Mouse (Mus musculus) hindbrain, embryonic 15.5 days (tissue): Measurements from ENCODE around the gene Cnfn. TPM values are rescaled to one million over a fixed set of nuclear protein-coding genes. Genes with fewer than 3 reads are reported as not detected.

ENCODE experiments used
- ATAC-seq: fragments of 200-750 bp; cut with Nextera tagmentation; 2 replicates; pipeline ENCODE4 v1.8.0; 2017; ENCODE audit warnings: low read depth, moderate number of reproducible peaks, moderate TSS enrichment; ENCODE audit not compliant: low FRiP score
- H3K27ac ChIP-seq: fragments of 300-500 bp; sonication (generic); replicated peaks from 2 replicates; pipeline ENCODE4 v1.5.1; 2015; ENCODE audit warnings: mild to moderate bottlenecking, inconsistent platforms
- H3K27me3 ChIP-seq: fragments of 300-500 bp; sonication (generic); 2 replicates; pipeline ENCODE4 v1.6.1; 2015; ENCODE audit warnings: control low read depth, inconsistent platforms
- H3K36me3 ChIP-seq: fragments of 300-500 bp; sonication (generic); 2 replicates; pipeline ENCODE4 v1.6.1; 2015; ENCODE audit warnings: control low read depth, inconsistent platforms
- H3K4me1 ChIP-seq: fragments of 300-500 bp; sonication (generic); replicated peaks from 2 replicates; pipeline ENCODE4 v1.6.1; 2015; ENCODE audit warnings: control low read depth, inconsistent platforms
- H3K4me2 ChIP-seq: fragments of 300-500 bp; sonication (generic); 2 replicates; pipeline ENCODE4 v1.6.1; 2015; ENCODE audit warnings: moderate library complexity, mild to moderate bottlenecking, inconsistent platforms
- H3K4me3 ChIP-seq: fragments of 300-500 bp; sonication (generic); 2 replicates; pipeline ENCODE4 v1.5.1; 2015; ENCODE audit warnings: mild to moderate bottlenecking, inconsistent platforms
- H3K9ac ChIP-seq: fragments of 300-500 bp; sonication (generic); 2 replicates; pipeline ENCODE4 v1.6.1; 2015; ENCODE audit warnings: inconsistent platforms
- H3K9me3 ChIP-seq: fragments of 300-500 bp; sonication (generic); 2 replicates; pipeline ENCODE4 v1.6.1; 2016; ENCODE audit warnings: control low read depth, inconsistent platforms
- WGBS: fragments of 180-500 bp; shearing (Covaris S2); methylation state at CpG from one replicate; pipeline ENCODE4 v1.1.7; 2015; 5-methylcytosine and 5-hydroxymethylcytosine counted together
- polyA plus RNA-seq: library from polyadenylated mRNA; unstranded; fragments of >200 nt; fragmentation: Nextera tagmentation; extraction: Ambion mirVana; gene quantifications from 2 replicates; pipeline ENCODE4 v1.2.1, GENCODE M21; 2015

Gene Cnfn
- polyA plus RNA-seq, 1 experiment from 2014 or later = not detected

DNA sequence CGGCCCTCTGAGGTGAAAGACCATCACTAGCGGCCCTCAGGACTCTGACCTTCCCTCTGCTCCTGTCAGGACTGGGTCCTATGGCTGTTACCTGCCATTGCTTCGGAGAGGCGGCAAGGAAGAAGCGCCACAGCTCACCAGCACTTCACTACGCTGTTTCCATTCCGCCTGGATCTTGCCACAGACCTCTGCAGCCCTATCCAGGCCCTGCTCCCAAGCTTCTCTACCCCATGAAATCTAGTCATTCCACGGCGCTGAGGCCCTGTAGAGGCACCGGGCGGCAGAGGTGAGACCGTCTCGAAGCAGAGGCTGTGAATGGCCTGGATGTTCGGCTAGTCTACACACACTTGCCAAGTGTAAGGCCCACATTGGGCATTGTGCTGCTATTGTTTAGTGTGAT is 27.1 kb upstream of the Cnfn start:
- Histone ChIP-seq H3K4me2 (peak overlapping the region; percentile 70), H3K36me3 (no peaks in the 10 kb centered on the region), H3K27me3 (no peaks in the 10 kb centered on the region), H3K27ac (peak overlapping the region; percentile 83), H3K4me1 (peaks cover 37% of the 10 kb centered on the region), H3K9me3 (no peaks in the 10 kb centered on the region), H3K9ac (no peak overlapping the region), H3K4me3 (peak overlapping the region; percentile 78)
- 87% methylated on average over 14 of the region's 14 CpGs for WGBS
- ATAC-seq = peak; percentile 15; the same call in 1 of the 2 replicates

- peak overlapping the region; percentile 83 for H3K27ac ChIP-seq
- peak overlapping the region; percentile 70 for H3K4me2 ChIP-seq
- no peaks in the 10 kb centered on the region for H3K36me3 ChIP-seq
- H3K4me1 ChIP-seq = peaks cover 42% of the 10 kb centered on the region
- no peaks in the 10 kb centered on the region for H3K9me3 ChIP-seq
- H3K27me3 ChIP-seq = no peaks in the 10 kb centered on the region
- peak overlapping the region; percentile 79 for H3K9ac ChIP-seq
- 5% methylated on average over 49 of the region's 52 CpGs for WGBS
- H3K4me3 ChIP-seq = peak overlapping the region; percentile 78
- peak; percentile 96 for ATAC-seq
These were observed 26.3 kb upstream of the Cnfn start for GRCm38 (mm10) chr7:25395558-25396521.

DNA sequence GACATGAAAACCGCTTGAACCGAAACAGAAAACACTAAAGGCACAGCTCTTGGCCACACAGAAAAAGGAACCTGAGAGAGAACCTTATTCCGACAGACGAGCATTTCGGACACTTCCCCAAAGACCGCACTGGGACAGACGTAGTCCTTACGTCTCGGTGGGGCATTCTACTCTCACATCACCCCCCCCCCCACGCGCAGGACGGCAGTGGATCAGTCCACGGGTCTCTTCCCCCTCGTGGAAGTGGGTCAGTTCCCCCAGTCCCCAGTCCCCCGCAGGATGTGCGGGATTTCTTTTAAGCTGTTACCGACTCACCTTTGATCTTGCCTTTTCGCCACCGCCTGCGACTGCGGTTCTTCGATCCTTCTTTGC is 25.6 kb upstream of the Cnfn start:
- no peaks in the 10 kb centered on the region for H3K36me3 ChIP-seq
- under 1% methylated on average over 22 of the region's 22 CpGs for WGBS
- peak overlapping the region; percentile 70 for H3K4me2 ChIP-seq
- H3K9ac ChIP-seq = peak overlapping the region; percentile 79
- H3K9me3 ChIP-seq = no peaks in the 10 kb centered on the region
- H3K27me3 ChIP-seq = no peaks in the 10 kb centered on the region
- peak; percentile 55 for ATAC-seq
- H3K4me3 ChIP-seq = peak overlapping the region; percentile 78
- peak overlapping the region; percentile 83 for H3K27ac ChIP-seq
- H3K4me1 ChIP-seq = peaks cover 47% of the 10 kb centered on the region

GRCm38 (mm10) chr7:25394754-25395153 is 25.2 kb upstream of the Cnfn start:
- H3K4me2 ChIP-seq = peak overlapping the region; percentile 70
- ATAC-seq = no peak
- peaks cover 50% of the 10 kb centered on the region for H3K4me1 ChIP-seq
- H3K27me3 ChIP-seq = no peaks in the 10 kb centered on the region
- peak overlapping the region; percentile 79 for H3K9ac ChIP-seq
- 8% methylated on average over 7 of the region's 7 CpGs for WGBS
- H3K9me3 ChIP-seq = no peaks in the 10 kb centered on the region
- H3K36me3 ChIP-seq = no peaks in the 10 kb centered on the region
- H3K27ac ChIP-seq = peak overlapping the region; percentile 83
- H3K4me3 ChIP-seq = peak overlapping the region; percentile 78

DNA sequence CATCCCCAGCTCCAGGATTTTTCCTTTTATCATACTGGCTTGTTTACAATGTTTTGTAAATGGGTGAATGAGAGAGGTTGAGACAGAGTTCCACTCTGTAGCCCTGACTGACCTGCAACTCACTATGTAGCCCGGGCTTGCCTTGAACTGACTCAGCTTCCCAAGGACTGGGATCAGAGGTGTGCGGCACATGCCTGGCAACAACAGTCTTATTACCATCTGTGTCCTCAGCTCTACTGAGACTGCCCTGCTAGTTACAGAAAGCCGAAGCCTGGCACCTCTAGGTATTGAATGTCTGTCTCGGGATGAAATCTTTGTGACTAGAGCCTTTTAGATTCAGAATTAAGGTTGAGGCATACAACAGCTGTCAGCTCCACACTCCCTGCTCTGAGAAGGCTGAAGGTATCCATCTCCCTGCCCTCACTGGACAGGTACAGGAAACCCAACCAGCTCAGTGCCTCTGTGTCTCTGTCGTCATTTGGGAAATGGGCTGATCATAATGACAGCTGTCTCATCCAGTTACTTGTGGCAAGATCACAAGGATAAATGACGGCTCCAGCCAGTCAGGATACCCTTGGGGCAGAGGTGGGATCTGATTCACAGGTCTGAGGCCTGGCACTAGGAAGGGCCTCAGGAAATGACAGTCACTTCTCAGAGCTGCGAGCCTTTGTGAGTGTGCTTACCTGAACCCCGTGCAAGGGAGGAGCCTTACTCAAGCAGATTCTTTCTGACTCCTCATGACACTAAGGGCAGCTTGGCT is 24.1 kb upstream of the Cnfn start:
- no peak overlapping the region for H3K27ac ChIP-seq
- peak overlapping the region; percentile 70 for H3K4me2 ChIP-seq
- no peak for ATAC-seq
- no peaks in the 10 kb centered on the region for H3K9me3 ChIP-seq
- H3K36me3 ChIP-seq = no peaks in the 10 kb centered on the region
- 74% methylated on average over 8 of the region's 8 CpGs for WGBS
- H3K27me3 ChIP-seq = no peaks in the 10 kb centered on the region
- H3K4me1 ChIP-seq = peaks cover 50% of the 10 kb centered on the region
- peak overlapping the region; percentile 78 for H3K4me3 ChIP-seq
- no peak overlapping the region for H3K9ac ChIP-seq

DNA sequence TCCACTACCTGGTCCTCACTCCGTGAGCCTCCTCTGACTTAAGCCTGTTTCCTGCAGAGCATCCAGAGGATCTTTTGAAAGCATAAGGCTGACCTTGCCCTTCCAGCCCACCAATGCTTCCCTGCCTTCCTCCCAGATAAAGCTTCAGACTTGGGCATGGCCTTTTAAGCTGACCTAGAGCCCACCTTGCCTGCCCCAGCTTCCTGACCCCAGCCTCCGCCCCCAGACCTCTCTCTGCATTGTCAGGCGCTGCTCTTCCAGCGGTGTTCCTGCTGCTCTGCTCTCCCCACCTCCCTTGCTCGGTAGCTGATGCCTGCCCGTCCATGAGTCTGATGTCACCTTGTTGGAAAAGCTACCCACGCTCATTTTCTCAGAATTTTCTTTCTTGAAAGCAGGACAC is 23.3 kb upstream of the Cnfn start:
- Histone ChIP-seq H3K27me3 (no peaks in the 10 kb centered on the region), H3K4me1 (peaks cover 50% of the 10 kb centered on the region), H3K9ac (no peak overlapping the region), H3K36me3 (peaks cover 4% of the 10 kb centered on the region), H3K9me3 (no peaks in the 10 kb centered on the region), H3K27ac (no peak overlapping the region), H3K4me2 (peak overlapping the region; percentile 70; the same call in 1 of the 2 replicates), H3K4me3 (no peak overlapping the region)
- no peak for ATAC-seq
- 46% methylated on average over 7 of the region's 7 CpGs for WGBS

DNA sequence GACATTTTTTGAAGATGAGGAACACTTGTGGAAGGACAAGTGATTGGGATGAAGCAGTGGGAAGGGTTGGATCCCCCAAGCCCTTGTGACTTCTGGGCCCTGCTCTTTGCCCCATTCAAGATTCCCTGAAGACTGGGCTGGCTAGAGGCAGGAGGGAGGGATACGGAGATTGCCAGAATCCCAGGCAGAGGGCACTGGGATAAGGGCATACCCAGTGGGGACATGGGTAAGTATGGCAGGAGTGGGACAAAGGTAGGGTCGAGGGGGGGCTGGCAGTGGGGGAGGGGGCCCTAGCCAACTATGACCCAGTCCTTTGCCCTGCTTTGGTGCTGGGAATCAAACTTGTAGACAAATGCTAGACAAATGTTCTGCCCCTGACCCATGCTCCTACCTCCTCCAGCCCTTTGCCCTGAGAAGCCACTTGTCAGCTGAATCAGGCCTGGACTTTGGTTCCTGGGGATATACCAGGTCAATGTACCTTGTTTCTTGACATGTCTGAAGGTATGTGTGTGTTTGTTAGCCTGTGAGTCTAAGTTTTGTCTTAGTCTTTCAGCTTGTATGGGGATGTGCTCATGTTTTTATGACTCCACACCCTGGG is 22.4 kb upstream of the Cnfn start:
- no peak overlapping the region for H3K4me3 ChIP-seq
- no peaks in the 10 kb centered on the region for H3K9me3 ChIP-seq
- peaks cover 13% of the 10 kb centered on the region for H3K36me3 ChIP-seq
- no peak for ATAC-seq
- no peak overlapping the region for H3K9ac ChIP-seq
- peaks cover 47% of the 10 kb centered on the region for H3K4me1 ChIP-seq
- no peaks in the 10 kb centered on the region for H3K27me3 ChIP-seq
- no peak overlapping the region for H3K27ac ChIP-seq
- H3K4me2 ChIP-seq = no peak overlapping the region
- WGBS = 79% methylated on average over 2 of the region's 2 CpGs

GRCm38 (mm10) chr7:25390986-25391385 is 21.5 kb upstream of the Cnfn start:
- H3K9ac ChIP-seq = no peak overlapping the region
- peaks cover 22% of the 10 kb centered on the region for H3K36me3 ChIP-seq
- H3K9me3 ChIP-seq = no peaks in the 10 kb centered on the region
- H3K27me3 ChIP-seq = no peaks in the 10 kb centered on the region
- H3K4me2 ChIP-seq = no peak overlapping the region
- no peak overlapping the region for H3K4me3 ChIP-seq
- WGBS = 51% methylated on average over 2 of the region's 2 CpGs
- peaks cover 44% of the 10 kb centered on the region for H3K4me1 ChIP-seq
- no peak overlapping the region for H3K27ac ChIP-seq
- no peak for ATAC-seq

DNA sequence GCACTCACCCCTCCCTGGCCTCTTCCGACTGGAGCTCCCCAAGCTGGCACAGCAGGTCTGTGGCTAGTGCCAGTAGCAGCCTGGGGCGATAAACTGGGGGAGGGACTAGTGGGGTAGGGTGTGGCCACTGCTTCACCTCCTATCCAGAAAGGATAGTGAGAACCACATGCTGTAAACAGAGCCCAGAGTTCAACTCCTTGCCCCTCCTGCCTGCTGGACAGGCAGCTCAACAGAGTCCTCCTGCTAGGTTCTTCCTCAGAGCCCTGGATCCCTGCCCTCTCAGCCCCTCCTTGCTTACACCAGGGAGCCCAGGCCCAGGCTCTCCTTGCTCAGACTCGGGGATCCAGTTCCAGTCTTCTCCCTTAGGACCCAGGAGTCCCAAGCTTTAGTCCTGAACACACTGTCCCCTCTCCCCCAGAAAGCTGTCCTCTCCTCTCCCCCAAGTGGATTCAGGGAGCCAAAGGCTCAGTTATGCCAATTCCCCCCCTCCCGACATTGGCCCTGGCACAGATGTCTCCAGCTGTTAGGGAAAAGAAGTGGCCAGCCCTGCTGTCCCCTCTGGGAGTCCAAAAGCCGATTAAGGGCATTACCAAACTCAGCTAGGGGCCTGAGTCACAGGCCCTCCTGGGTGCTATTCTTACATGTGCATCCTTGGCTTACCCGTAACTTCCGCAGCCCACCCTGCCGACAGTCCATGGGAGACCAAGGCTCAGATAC is 20.7 kb upstream of the Cnfn start:
- Histone ChIP-seq H3K36me3 (peaks cover 24% of the 10 kb centered on the region), H3K4me1 (peaks cover 44% of the 10 kb centered on the region), H3K27me3 (no peaks in the 10 kb centered on the region), H3K27ac (no peak overlapping the region), H3K9me3 (no peaks in the 10 kb centered on the region), H3K9ac (no peak overlapping the region), H3K4me2 (no peak overlapping the region), H3K4me3 (no peak overlapping the region)
- no peak for ATAC-seq
- WGBS = 53% methylated on average over 8 of the region's 8 CpGs

- 91% methylated on average over 7 of the region's 7 CpGs for WGBS
- Histone ChIP-seq H3K9ac (no peak overlapping the region), H3K4me2 (no peak overlapping the region), H3K4me3 (no peak overlapping the region), H3K36me3 (peaks cover 28% of the 10 kb centered on the region), H3K27ac (no peak overlapping the region), H3K4me1 (peaks cover 34% of the 10 kb centered on the region), H3K27me3 (no peaks in the 10 kb centered on the region), H3K9me3 (no peaks in the 10 kb centered on the region)
- no peak for ATAC-seq
These were observed 19.4 kb upstream of the Cnfn start for GRCm38 (mm10) chr7:25388916-25389315.

DNA sequence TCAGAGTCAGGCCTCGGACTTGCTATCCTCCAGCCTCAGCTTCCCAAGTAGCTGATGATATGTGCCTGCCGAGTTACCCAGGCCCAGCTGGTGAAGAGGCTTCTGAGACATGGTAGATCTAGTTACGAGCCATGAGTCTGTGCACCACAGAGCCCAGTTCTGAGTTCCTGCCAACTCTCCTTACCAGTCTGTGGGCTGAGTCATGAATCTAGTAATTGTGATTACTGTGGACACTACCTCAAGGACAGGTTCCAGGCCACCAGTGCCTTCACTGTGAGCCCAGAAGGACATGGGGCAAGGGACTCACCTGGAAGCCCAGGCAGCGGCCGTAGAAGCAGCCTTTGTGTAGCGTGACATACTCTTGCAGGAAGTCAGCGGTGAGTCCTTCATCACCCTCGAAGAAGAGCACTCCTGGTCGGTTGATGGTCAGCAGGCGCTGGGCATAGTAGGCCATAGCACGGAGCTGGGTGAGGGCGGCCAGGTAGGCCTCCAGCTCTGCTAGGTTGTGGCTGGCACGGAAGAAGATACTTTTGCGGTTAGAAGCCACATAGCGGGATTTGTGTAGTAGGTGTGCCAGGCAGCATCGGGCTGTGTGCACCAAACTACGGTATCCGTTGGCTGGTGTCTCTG is 18.4 kb upstream of the Cnfn start:
- Histone ChIP-seq H3K36me3 (peaks cover 36% of the 10 kb centered on the region), H3K27ac (no peak overlapping the region), H3K4me3 (no peak overlapping the region), H3K4me1 (peaks cover 24% of the 10 kb centered on the region), H3K27me3 (no peaks in the 10 kb centered on the region), H3K9ac (no peak overlapping the region), H3K4me2 (no peak overlapping the region), H3K9me3 (no peaks in the 10 kb centered on the region)
- ATAC-seq = no peak
- 95% methylated on average over 18 of the region's 18 CpGs for WGBS
